In genomic region chr2:68799993-68800740, GRCm38 (mm10) we compare ENCODE assay signal across 9 mouse cellular contexts.
DNase-seq lines count a peak whose midpoint lies in the region; ATAC-seq and TF ChIP-seq lines count a peak whose summit lies in the region.
"Had no signal": no experiment of that assay in that cellular context is flagged by ENCODE, and none has a peak within 500 bp of the region (broad histone marks: within the 10 kb centered on the region; RNA-seq: fewer than 3 reads in every experiment).

No protein-coding gene starts in this region.

- H3K9me3 ChIP-seq in intestine, embryonic 15.5 days = no peaks in the 10 kb centered on the region
- no peaks in the 10 kb centered on the region for H3K9me3 ChIP-seq in intestine, postnatal 0 days (ENCODE audit: control insufficient read depth)
- H3K9me3 ChIP-seq in kidney, embryonic 16.5 days (ENCODE audit: low read length) = no peaks in the 10 kb centered on the region
- H3K9me3 ChIP-seq in liver, embryonic 12.5 days (replicated peaks) = no peaks in the 10 kb centered on the region

- peak; percentile 20 for DNase-seq in MN1 (ENCODE audit: low spot score)
- peak; percentile 87 for DNase-seq in brain, embryonic 14.5 days (ENCODE audit: low read depth)
- DNase-seq in gastrocnemius, postnatal 36 days = no peak
- DNase-seq in thymus, postnatal 4 days = no peak
- DNase-seq: lung, postnatal 4 days had no signal

- peak; percentile 43 for ATAC-seq in intestine, embryonic 15.5 days
- no peak for ATAC-seq in intestine, postnatal 0 days
- peak; percentile 90 for ATAC-seq in kidney, embryonic 16.5 days (ENCODE audit: low FRiP score, low TSS enrichment)
- no peak for ATAC-seq in liver, embryonic 12.5 days

- H3K27me3 ChIP-seq in intestine, embryonic 15.5 days (replicated peaks) = no peaks in the 10 kb centered on the region
- no peaks in the 10 kb centered on the region for H3K27me3 ChIP-seq in intestine, postnatal 0 days (replicated peaks; ENCODE audit: control insufficient read depth, insufficient read depth, low read length)
- H3K27me3 ChIP-seq in kidney, embryonic 16.5 days (ENCODE audit: insufficient read depth, low read length) = no peaks in the 10 kb centered on the region
- no peaks in the 10 kb centered on the region for H3K27me3 ChIP-seq in liver, embryonic 12.5 days (replicated peaks)

- no peaks in the 10 kb centered on the region for H3K4me1 ChIP-seq in intestine, embryonic 15.5 days (replicated peaks)
- H3K4me1 ChIP-seq in intestine, postnatal 0 days (replicated peaks; ENCODE audit: control insufficient read depth, insufficient read depth, low read length) = no peaks in the 10 kb centered on the region
- peaks cover 6% of the 10 kb centered on the region; the same call in 1 of the 2 replicates for H3K4me1 ChIP-seq in kidney, embryonic 16.5 days (ENCODE audit: insufficient read depth, low read length)
- H3K4me1 ChIP-seq in liver, embryonic 12.5 days = no peaks in the 10 kb centered on the region

- H3K4me2 ChIP-seq in intestine, embryonic 15.5 days (replicated peaks) = no peak overlapping the region
- H3K4me2 ChIP-seq in intestine, postnatal 0 days (replicated peaks; ENCODE audit: low read depth) = no peak overlapping the region
- no peak overlapping the region; the same call in 1 of the 2 replicates for H3K4me2 ChIP-seq in kidney, embryonic 16.5 days (replicated peaks; ENCODE audit: low read depth, low read length)
- no peak overlapping the region for H3K4me2 ChIP-seq in liver, embryonic 12.5 days

- H3K4me3 ChIP-seq in intestine, embryonic 15.5 days (replicated peaks) = no peak overlapping the region
- no peak overlapping the region for H3K4me3 ChIP-seq in intestine, postnatal 0 days (ENCODE audit: low read depth, low read length)
- H3K4me3 ChIP-seq in kidney, embryonic 16.5 days (ENCODE audit: low read length) = no peak overlapping the region
- no peak overlapping the region for H3K4me3 ChIP-seq in liver, embryonic 12.5 days

- no peak for TF ChIP-seq CTCF in intestine, postnatal 0 days (IDR thresholded peaks at IDR 0.05; ENCODE audit: low read depth)
- TF ChIP-seq CTCF in brain, embryonic 14.5 days (IDR thresholded peaks at IDR 0.05; ENCODE audit: borderline replicate concordance, extremely low read depth, insufficient read depth, insufficient read length) = no peak

- intact Hi-C loops in gastrocnemius, postnatal 36 days (cut with DNase I) = no loop called here

- TF ChIP-seq POLR2A in brain, embryonic 14.5 days (IDR thresholded peaks at IDR 0.05; ENCODE audit: borderline replicate concordance, extremely low read depth, insufficient read depth, insufficient read length, poor library complexity, severe bottlenecking) = no peak

- 58% methylated on average over 10 of the region's 10 CpGs for WGBS in intestine, embryonic 15.5 days
- 62% methylated on average over 10 of the region's 10 CpGs for WGBS in intestine, postnatal 0 days
- WGBS in kidney, embryonic 16.5 days = 44% methylated on average over 10 of the region's 10 CpGs
- WGBS in liver, embryonic 12.5 days (ENCODE audit: insufficient replicate concordance) = 71% methylated on average over 10 of the region's 10 CpGs

- no peaks in the 10 kb centered on the region for H3K36me3 ChIP-seq in intestine, embryonic 15.5 days
- no peaks in the 10 kb centered on the region for H3K36me3 ChIP-seq in intestine, postnatal 0 days (ENCODE audit: control insufficient read depth, insufficient read depth)
- no peaks in the 10 kb centered on the region for H3K36me3 ChIP-seq in kidney, embryonic 16.5 days (ENCODE audit: insufficient read depth, low read length)
- H3K36me3 ChIP-seq in liver, embryonic 12.5 days = no peaks in the 10 kb centered on the region

- H3K9ac ChIP-seq in intestine, embryonic 15.5 days = no peak overlapping the region
- H3K9ac ChIP-seq in intestine, postnatal 0 days (ENCODE audit: low read depth, low read length) = no peak overlapping the region
- H3K9ac ChIP-seq in kidney, embryonic 16.5 days (replicated peaks; ENCODE audit: low read length) = no peak overlapping the region
- H3K9ac ChIP-seq in liver, embryonic 12.5 days = no peak overlapping the region

- H3K27ac ChIP-seq in intestine, embryonic 15.5 days = no peak overlapping the region
- H3K27ac ChIP-seq in intestine, postnatal 0 days (ENCODE audit: low read depth, low read length) = no peak overlapping the region
- peak overlapping the region; percentile 8; the same call in 1 of the 2 replicates for H3K27ac ChIP-seq in kidney, embryonic 16.5 days (ENCODE audit: low read length)
- no peak overlapping the region for H3K27ac ChIP-seq in liver, embryonic 12.5 days

Comparison
In these comparisons a context has a peak if more than half of its experiments do, and no peak if none do; other contexts are left out.
1. ATAC-seq: peak in intestine, embryonic 15.5 days (single experiment) and kidney, embryonic 16.5 days (single experiment); none in intestine, postnatal 0 days (single experiment) and liver, embryonic 12.5 days (single experiment).
2. DNase-seq: peak in MN1 (single experiment) and brain, embryonic 14.5 days (single experiment); none in gastrocnemius, postnatal 36 days (0 of 2) and thymus, postnatal 4 days (single experiment).